Mouse (Mus musculus) adipose tissue, adult 10 weeks (tissue): ENCODE results near the gene Olfr1404. TPM values are rescaled to one million over a fixed set of nuclear protein-coding genes. Genes with fewer than 3 reads are reported as not detected.

ENCODE experiments used
- polyA plus RNA-seq: library from polyadenylated mRNA; stranded (reverse); fragments of 350-450 nt; fragmentation: Illumina TruSeq; extraction: RNeasy Lipid Tissue Mini Kit (QIAGEN cat#74804); gene quantifications from one replicate; pipeline ENCODE4 v1.2.3, GENCODE M21; 2014; ENCODE audit warnings: low read depth, low replicate concordance

Olfr1404 gene
- not detected for polyA plus RNA-seq

DNA sequence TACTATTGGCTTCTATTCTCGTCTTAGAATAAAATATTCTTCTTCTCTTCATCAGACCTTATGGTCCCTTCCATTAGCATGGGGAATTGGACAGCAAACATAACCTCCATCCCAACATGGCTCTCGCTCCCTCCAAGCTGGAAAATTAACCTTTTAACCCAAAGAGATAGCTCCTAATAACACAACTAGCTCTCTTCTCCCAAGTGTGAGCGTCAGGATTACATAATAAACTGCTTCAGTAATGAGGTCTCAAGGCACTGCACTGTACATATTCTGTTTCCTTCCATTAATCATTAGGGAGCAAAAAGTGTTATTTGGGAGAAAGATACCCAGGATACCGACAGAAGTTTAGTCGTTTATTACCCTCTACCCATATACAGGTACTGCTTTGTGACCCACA, at the start of gene Olfr1404:
Gene Olfr1404 (plus strand): TSS at position 301 of the 400 bp plus-strand sequence.

DNA sequence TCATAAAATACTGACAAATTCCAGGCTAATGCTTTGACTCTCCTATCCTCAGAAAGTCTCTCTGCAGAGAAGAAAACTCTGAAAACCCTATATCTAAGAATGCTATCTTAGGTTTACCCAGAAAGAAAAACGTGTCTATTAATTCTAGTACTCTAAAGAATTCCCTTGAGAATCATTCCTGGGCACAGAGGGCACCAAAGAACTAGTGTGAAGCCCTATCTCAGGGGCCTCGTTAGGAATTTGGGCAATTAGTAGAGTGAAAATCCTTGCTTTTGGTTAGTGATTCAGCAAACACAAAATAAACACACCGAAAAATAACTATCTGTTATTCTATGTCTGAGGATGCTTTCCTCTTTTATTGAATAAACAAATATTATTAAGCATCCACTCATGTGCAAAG, 21.7 kb upstream of the Olfr1404 start, which contains the start of gene Olfr1406:
Gene Olfr1406 (minus strand): TSS at position 101 of the 400 bp plus-strand sequence.

DNA sequence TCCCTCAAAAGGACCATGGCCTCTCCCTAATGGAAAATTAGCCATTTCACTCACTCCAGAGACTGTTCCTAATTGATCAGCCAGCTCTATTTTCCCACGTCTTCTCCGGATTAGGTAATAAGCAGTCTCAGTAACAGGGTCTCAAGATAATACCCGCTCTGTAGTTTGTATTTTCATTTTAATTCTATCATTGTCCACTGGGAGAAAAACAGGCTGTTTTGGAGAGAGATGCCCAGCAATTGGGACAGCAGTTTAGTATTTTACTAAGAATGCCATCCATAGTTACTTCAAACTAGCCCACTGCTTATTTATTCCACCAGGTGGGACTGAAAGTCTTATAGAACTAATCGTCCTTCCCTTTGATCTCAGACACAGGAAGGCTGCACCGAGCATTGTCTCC, 14.7 kb upstream of the Olfr1404 start, which contains the start of gene Olfr218:
Gene Olfr218 (plus strand): TSS at position 301 of the 400 bp plus-strand sequence.

DNA sequence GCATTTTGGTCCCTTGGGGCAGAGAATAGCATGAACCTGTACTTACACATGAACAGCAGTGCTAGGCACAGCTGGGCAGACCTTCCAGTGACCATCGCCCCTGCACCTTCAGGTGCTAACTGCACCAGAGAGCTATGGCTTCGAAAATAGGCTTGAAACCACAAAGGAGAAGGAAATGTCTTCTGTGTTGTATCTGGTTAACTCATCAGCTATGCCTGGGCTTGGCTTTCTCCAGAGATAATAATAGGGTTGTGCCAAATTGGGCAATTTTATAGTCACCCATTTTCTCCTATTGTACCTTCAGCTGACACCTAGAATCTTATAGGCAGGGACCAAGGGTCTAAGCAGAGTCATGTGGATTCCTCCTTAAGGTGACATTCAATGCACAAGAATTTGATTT, 14.9 kb downstream of the Olfr1404 start, which contains the start of gene Fcer1a:
Gene Fcer1a (minus strand): TSS at position 134 of the 400 bp plus-strand sequence.

DNA sequence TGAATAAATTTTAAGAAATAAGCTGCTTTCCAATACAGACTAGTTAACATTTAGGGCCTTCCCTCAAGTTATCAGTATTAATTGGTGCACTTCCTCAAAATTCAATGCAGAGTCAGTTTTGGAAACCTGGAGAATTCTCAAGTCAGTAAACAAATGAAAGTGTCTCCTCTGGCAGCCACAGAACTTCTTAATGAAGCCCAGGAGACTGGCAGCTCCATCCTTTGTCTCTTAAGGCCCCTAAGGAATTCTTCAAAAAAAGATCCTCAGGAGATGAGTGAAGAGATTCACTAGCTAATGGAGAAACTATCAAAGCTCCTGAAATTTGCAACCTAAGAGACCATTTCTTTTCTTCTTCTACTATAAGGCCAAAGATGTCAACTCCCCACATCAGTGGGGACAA, 53.5 kb downstream of the Olfr1404 start, which contains the start of gene Olfr418:
Gene Olfr418 (plus strand): TSS at position 301 of the 400 bp plus-strand sequence.

Other genes with a start within 250 kb of the Olfr1404 start
- not detected for gene Olfr1408, start 75.0 kb upstream of the Olfr1404 start, polyA plus RNA-seq
- gene Olfr1406, start 21.8 kb upstream of the Olfr1404 start, polyA plus RNA-seq, result not detected
- not detected for gene Olfr218, start 14.6 kb upstream of the Olfr1404 start, polyA plus RNA-seq
- gene Fcer1a, start 14.8 kb downstream of the Olfr1404 start, polyA plus RNA-seq, result 0.55 TPM
- gene Olfr418, start 53.6 kb downstream of the Olfr1404 start, polyA plus RNA-seq, result not detected
- not detected for gene Mptx2, start 65.4 kb downstream of the Olfr1404 start, polyA plus RNA-seq
- gene Ackr1, start 121.4 kb downstream of the Olfr1404 start, polyA plus RNA-seq, result 5.3 TPM
- 4.7 TPM for gene Aim2, start 138.5 kb downstream of the Olfr1404 start, polyA plus RNA-seq
- gene Cadm3, start 155.3 kb downstream of the Olfr1404 start, polyA plus RNA-seq, result 6.9 TPM